Mouse (Mus musculus) myocyte (in vitro differentiated cells): Measurements from ENCODE around the gene Strn4. TPM values are rescaled to one million over a fixed set of nuclear protein-coding genes. Genes with fewer than 3 reads are reported as not detected.

Source experiments
- H3K27me3 ChIP-seq: one replicate; pipeline ENCODE4 v1.6.1; 2011; ENCODE audit not compliant: control insufficient read depth, insufficient read depth, insufficient read length
- H3K36me3 ChIP-seq: one replicate; pipeline ENCODE4 v1.6.1; 2011; ENCODE audit not compliant: control insufficient read depth, insufficient read depth
- H3K4me2 ChIP-seq: one replicate; pipeline ENCODE4 v1.6.1; 2011; ENCODE audit warnings: low read depth, control low read depth
- H3K4me3 ChIP-seq: one replicate; pipeline ENCODE4 v1.5.1; 2011; ENCODE audit warnings: mild to moderate bottlenecking, control low read depth, moderate library complexity
- H3K79me2 ChIP-seq: one replicate; pipeline ENCODE4 v1.6.1; 2011; ENCODE audit not compliant: control insufficient read depth, insufficient read depth
- H3ac ChIP-seq: one replicate; pipeline ENCODE4 v1.6.1; 2011; ENCODE audit not compliant: control insufficient read depth, insufficient read length
- CEBPB ChIP-seq: IDR thresholded peaks from 2 replicates; pipeline ENCODE4 v1.6.1; 2011; ENCODE audit warnings: mild to moderate bottlenecking, moderate library complexity; ENCODE audit not compliant: poor library complexity, insufficient read depth, severe bottlenecking
- E2F4 ChIP-seq: IDR thresholded peaks from one replicate; pipeline ENCODE4 v1.6.1; 2011; ENCODE audit warnings: mild to moderate bottlenecking, control low read depth, moderate library complexity; ENCODE audit not compliant: insufficient read depth
- MAX ChIP-seq: IDR thresholded peaks from one replicate; pipeline ENCODE4 v1.6.1; 2011; ENCODE audit warnings: low read depth, mild to moderate bottlenecking, control low read depth
- MYOD1 ChIP-seq, 3 experiments: IDR thresholded peaks; one replicate each; pipeline ENCODE4 v1.6.1; 2011; ENCODE audit warnings: control low read depth in 2 of 3, low read depth in 2 of 3, mild to moderate bottlenecking in 2 of 3, moderate library complexity in 1 of 3; ENCODE audit not compliant: insufficient read length in 2 of 3, control insufficient read depth in 1 of 3
- MYOG ChIP-seq, 3 experiments: IDR thresholded peaks; one replicate each; pipeline ENCODE4 v1.6.1; 2011; ENCODE audit warnings: control low read depth in 2 of 3, low read depth in 2 of 3, mild to moderate bottlenecking in 2 of 3; ENCODE audit not compliant: insufficient read length in 2 of 3, control insufficient read depth in 1 of 3, insufficient read depth in 1 of 3
- POLR2A ChIP-seq: IDR thresholded peaks from one replicate; pipeline ENCODE4 v1.6.1; 2011; ENCODE audit warnings: low read depth, mild to moderate bottlenecking, control low read depth, moderate library complexity; ENCODE audit not compliant: insufficient read length
- POLR2AphosphoS2 ChIP-seq: IDR thresholded peaks from one replicate; pipeline ENCODE4 v1.6.1; 2011; ENCODE audit warnings: low read depth, control low read depth; ENCODE audit not compliant: insufficient read length
- REST ChIP-seq: IDR thresholded peaks from one replicate; pipeline ENCODE4 v1.6.1; 2011; ENCODE audit warnings: mild to moderate bottlenecking, control low read depth, moderate library complexity; ENCODE audit not compliant: insufficient read depth, insufficient read length
- SRF ChIP-seq: IDR thresholded peaks from one replicate; pipeline ENCODE4 v1.6.1; 2011; ENCODE audit warnings: low read depth; ENCODE audit not compliant: control insufficient read depth, insufficient read length
- TCF12 ChIP-seq: IDR thresholded peaks from one replicate; pipeline ENCODE4 v1.6.1; 2011; ENCODE audit warnings: mild to moderate bottlenecking, control low read depth; ENCODE audit not compliant: poor library complexity, insufficient read depth, severe bottlenecking
- TCF3 ChIP-seq: IDR thresholded peaks from one replicate; pipeline ENCODE4 v1.6.1; 2011; ENCODE audit warnings: low read depth, control low read depth; ENCODE audit not compliant: insufficient read length
- USF1 ChIP-seq: IDR thresholded peaks from one replicate; pipeline ENCODE4 v1.6.1; 2011; ENCODE audit warnings: low read depth, mild to moderate bottlenecking, control low read depth, moderate library complexity
- polyA plus RNA-seq: library from polyadenylated mRNA; unstranded; fragments of >200 nt; fragmentation: generic; extraction: Trizol; gene quantifications from one replicate; pipeline ENCODE4 v1.2.1, GENCODE M21; 2012; ENCODE audit warnings: missing spikeins

Strn4 gene
- polyA plus RNA-seq, 1 experiment: 51.8 TPM

DNA sequence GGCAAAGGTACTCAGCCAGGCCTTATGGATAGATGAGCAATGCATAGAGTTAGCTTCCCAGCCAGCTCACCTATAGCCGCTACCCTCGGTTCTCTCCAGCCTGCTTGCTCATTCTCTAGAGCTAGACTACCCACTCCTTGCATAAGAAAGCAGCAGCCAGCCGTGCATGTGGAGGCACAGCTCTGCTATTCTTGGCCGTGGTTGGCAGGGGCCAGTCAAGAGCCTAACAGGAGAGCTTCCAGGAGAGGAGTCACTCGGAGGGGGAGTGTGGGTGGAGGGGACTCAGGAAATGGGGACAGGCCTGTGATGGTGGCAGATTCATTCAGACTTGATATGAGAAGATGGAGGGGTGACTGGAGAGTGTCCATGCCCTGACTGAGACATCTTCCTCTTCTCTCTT, 8.0 kb downstream of the Strn4 start:
- Histone ChIP-seq H3K4me3 (no peak overlapping the region), H3K79me2 (peaks cover 46% of the 10 kb centered on the region), H3K27me3 (no peaks in the 10 kb centered on the region), H3K4me2 (no peak overlapping the region), H3ac (no peak overlapping the region), H3K36me3 (no peaks in the 10 kb centered on the region)
- TF ChIP-seq E2F4: no peak
- no peak for TF ChIP-seq TCF12
- TF ChIP-seq POLR2A: no peak
- TF ChIP-seq MYOD1 (IDR thresholded peaks at IDR 0.05; ENCODE audit: control insufficient read depth in 1 of 3, insufficient read length in 2 of 3, low read depth in 2 of 3): no peak
- no peak for TF ChIP-seq MAX
- no peak for TF ChIP-seq USF1
- TF ChIP-seq CEBPB: no peak
- no peak for TF ChIP-seq MYOG (IDR thresholded peaks at IDR 0.05; ENCODE audit: control insufficient read depth in 1 of 3, insufficient read depth in 1 of 3, insufficient read length in 2 of 3, low read depth in 2 of 3)
- TF ChIP-seq POLR2AphosphoS2: no peak
- TF ChIP-seq REST: no peak
- no peak for TF ChIP-seq TCF3
- TF ChIP-seq SRF: no peak

DNA sequence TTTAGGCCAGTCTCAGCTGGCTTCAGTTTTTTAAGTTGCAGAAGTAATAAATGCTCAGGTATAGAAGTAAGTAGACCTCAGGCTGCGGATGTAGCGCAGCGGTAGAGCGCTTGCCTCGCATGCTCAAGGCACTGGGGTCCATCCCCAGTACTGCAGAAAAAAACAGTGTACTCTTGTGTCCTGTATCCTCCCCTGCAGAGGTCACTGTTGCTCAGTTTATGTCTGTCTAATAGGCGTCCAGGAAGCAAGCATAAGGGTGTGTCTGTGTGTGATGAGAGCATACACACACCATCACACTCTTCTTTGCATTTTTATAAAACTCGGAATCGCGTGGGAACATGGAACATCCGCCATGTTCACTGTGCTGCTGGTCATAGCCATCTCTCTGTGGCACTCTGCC, 10.1 kb downstream of the Strn4 start:
- Histone ChIP-seq H3K27me3 (no peaks in the 10 kb centered on the region), H3ac (no peak overlapping the region), H3K4me3 (no peak overlapping the region), H3K4me2 (no peak overlapping the region), H3K36me3 (peaks cover 3% of the 10 kb centered on the region), H3K79me2 (peaks cover 25% of the 10 kb centered on the region)
- TF ChIP-seq SRF (no peak), USF1 (no peak), POLR2AphosphoS2 (no peak), TCF12 (no peak), MYOG (IDR thresholded peaks at IDR 0.05; ENCODE audit: control insufficient read depth in 1 of 3, insufficient read depth in 1 of 3, insufficient read length in 2 of 3, low read depth in 2 of 3) (no peak), TCF3 (no peak), CEBPB (no peak), REST (no peak), MAX (no peak), POLR2A (no peak), E2F4 (no peak), MYOD1 (IDR thresholded peaks at IDR 0.05; ENCODE audit: control insufficient read depth in 1 of 3, insufficient read length in 2 of 3, low read depth in 2 of 3) (no peak)

DNA sequence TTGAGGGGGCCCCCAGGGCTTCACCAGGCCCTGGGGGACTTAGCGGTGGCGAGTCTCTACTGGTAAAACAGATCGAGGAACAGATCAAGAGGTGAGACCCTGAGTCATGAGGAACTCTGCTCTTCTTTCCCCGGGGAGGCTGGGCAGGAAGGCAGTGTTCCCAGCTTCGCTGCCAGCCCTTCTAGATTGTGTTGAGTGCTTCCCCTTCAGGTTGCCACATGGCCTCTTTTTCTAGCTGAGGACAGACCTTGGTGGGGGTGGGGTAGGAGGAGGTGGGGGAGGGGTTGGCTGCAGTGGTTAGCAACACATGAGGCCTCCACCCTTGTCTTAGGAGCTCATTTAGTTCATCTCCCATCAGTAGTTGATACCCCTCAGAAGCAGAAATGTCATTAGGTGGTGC, 10.9 kb downstream of the Strn4 start:
- Histone ChIP-seq H3K4me2 (no peak overlapping the region), H3ac (no peak overlapping the region), H3K27me3 (no peaks in the 10 kb centered on the region), H3K79me2 (peaks cover 17% of the 10 kb centered on the region), H3K36me3 (peaks cover 3% of the 10 kb centered on the region), H3K4me3 (no peak overlapping the region)
- TF ChIP-seq MYOD1 (IDR thresholded peaks at IDR 0.05; ENCODE audit: control insufficient read depth in 1 of 3, insufficient read length in 2 of 3, low read depth in 2 of 3): no peak
- no peak for TF ChIP-seq MYOG (IDR thresholded peaks at IDR 0.05; ENCODE audit: control insufficient read depth in 1 of 3, insufficient read depth in 1 of 3, insufficient read length in 2 of 3, low read depth in 2 of 3)
- no peak for TF ChIP-seq TCF12
- no peak for TF ChIP-seq TCF3
- TF ChIP-seq SRF: no peak
- TF ChIP-seq MAX: no peak
- no peak for TF ChIP-seq CEBPB
- no peak for TF ChIP-seq E2F4
- TF ChIP-seq POLR2AphosphoS2: no peak
- TF ChIP-seq POLR2A: no peak
- TF ChIP-seq REST: no peak

DNA sequence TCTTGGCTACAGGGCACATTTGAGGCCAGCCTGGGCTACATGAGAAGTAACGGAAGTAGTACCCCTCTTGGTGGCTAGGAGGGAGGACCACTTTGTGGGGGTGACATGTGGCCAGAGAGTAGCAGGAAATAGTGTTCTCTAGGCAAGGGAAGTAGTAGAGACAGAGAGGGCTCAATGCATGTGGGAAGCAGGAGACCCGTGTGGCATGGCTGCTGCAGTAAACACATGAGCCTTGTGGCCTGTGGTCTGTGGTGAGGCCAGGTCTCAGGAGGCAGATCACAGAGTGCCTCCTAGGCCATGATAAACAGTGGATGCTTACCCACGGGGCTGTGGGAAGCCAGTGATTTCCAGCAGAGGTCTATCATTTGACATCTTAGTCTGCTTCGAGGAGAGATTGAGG, 11.6 kb downstream of the Strn4 start:
- H3K4me3 ChIP-seq: no peak overlapping the region
- TF ChIP-seq TCF12 (no peak), E2F4 (no peak), USF1 (no peak), POLR2AphosphoS2 (no peak), TCF3 (no peak), REST (no peak), MYOG (IDR thresholded peaks at IDR 0.05; ENCODE audit: control insufficient read depth in 1 of 3, insufficient read depth in 1 of 3, insufficient read length in 2 of 3, low read depth in 2 of 3) (no peak), SRF (no peak), MAX (no peak), CEBPB (no peak), MYOD1 (IDR thresholded peaks at IDR 0.05; ENCODE audit: control insufficient read depth in 1 of 3, insufficient read length in 2 of 3, low read depth in 2 of 3) (no peak), POLR2A (no peak)
- no peak overlapping the region for H3ac ChIP-seq
- no peaks in the 10 kb centered on the region for H3K27me3 ChIP-seq
- H3K36me3 ChIP-seq: peaks cover 6% of the 10 kb centered on the region
- no peak overlapping the region for H3K4me2 ChIP-seq
- peaks cover 10% of the 10 kb centered on the region for H3K79me2 ChIP-seq

DNA sequence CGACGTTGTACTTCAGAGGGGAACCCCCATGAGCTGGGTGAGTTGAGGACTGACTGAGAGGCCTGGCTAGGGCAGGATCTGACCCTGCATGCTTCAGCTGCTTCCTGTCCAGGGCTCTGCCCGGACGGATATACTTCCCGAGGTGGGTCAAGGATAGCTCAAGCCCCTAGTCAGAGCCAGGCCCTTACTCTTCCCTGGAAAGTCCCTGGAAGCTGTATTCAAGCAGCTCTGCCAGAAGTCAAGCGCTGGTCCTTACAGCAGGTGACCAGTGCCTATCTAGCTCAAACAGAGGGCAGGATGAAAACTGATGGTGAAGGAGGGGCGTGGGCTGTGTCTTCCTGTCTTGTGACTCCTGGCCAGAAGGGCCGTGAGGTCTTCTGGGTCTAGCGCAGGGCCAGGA, 14.8 kb downstream of the Strn4 start:
- TF ChIP-seq MYOD1 (IDR thresholded peaks at IDR 0.05; ENCODE audit: control insufficient read depth in 1 of 3, insufficient read length in 2 of 3, low read depth in 2 of 3) (no peak), TCF12 (no peak), POLR2AphosphoS2 (no peak)
- H3K4me3 ChIP-seq: no peak overlapping the region
- no peak overlapping the region for H3ac ChIP-seq
- H3K4me2 ChIP-seq: no peak overlapping the region
- H3K36me3 ChIP-seq: peaks cover 14% of the 10 kb centered on the region
- H3K79me2 ChIP-seq: no peaks in the 10 kb centered on the region
- H3K27me3 ChIP-seq: no peaks in the 10 kb centered on the region
